Mouse (Mus musculus) neutrophil, adult 65 days (primary cell): ENCODE results near the gene Olfr1341. TPM values are rescaled to one million over a fixed set of nuclear protein-coding genes. Genes with fewer than 3 reads are reported as not detected.

Source experiments
- total RNA-seq: library from RNA; stranded (reverse); gene quantifications from 2 replicates; pipeline ENCODE4 v1.2.4, GENCODE M21; 2023

Gene Olfr1341
- total RNA-seq = not detected in 2 replicates

GRCm38 (mm10) chr4:118703223-118703622 lies at the start of gene Olfr1341:
Olfr1341 (plus strand) TSS chr4:118703523.

GRCm38 (mm10) chr4:118658652-118659051 lies 44.7 kb upstream of the Olfr1341 start, which contains the start of gene Olfr62:
Olfr62 (plus strand) TSS chr4:118658952.

GRCm38 (mm10) chr4:118692412-118692973 lies 10.8 kb upstream of the Olfr1341 start, which contains the start of gene Olfr1342:
Olfr1342 (minus strand) TSS chr4:118692756.

GRCm38 (mm10) chr4:118719838-118720237 lies 16.5 kb downstream of the Olfr1341 start, which contains the start of gene Olfr1340:
Olfr1340 (plus strand) TSS chr4:118720138.

GRCm38 (mm10) chr4:118731875-118732274 lies 28.6 kb downstream of the Olfr1341 start, which contains the start of gene Olfr1339:
Olfr1339 (plus strand) TSS chr4:118732175.

GRCm38 (mm10) chr4:118758637-118759036 lies 55.3 kb downstream of the Olfr1341 start, which contains the start of gene Olfr1338:
Olfr1338 (minus strand) TSS chr4:118758737.

Other genes starting within 250 kb of the Olfr1341 start
- gene Mpl, start 246.0 kb upstream of the Olfr1341 start, total RNA-seq = 0.29 and 1.4 TPM in 2 replicates
- gene Tie1, start 213.5 kb upstream of the Olfr1341 start, total RNA-seq = 2.7 and 3.6 TPM in 2 replicates
- gene 2610528J11Rik, start 176.5 kb upstream of the Olfr1341 start, total RNA-seq = not detected in 2 replicates
- not detected in 2 replicates for gene Tmem125, start 159.5 kb upstream of the Olfr1341 start, total RNA-seq
- 2.0 and 2.6 TPM in 2 replicates for gene Cfap57, start 82.7 kb upstream of the Olfr1341 start, total RNA-seq
- 38.9 and 53.0 TPM in 2 replicates for gene Ebna1bp2, start 82.7 kb upstream of the Olfr1341 start, total RNA-seq
- gene Olfr62, start 44.6 kb upstream of the Olfr1341 start, total RNA-seq = not detected in 2 replicates
- gene Olfr1342, start 10.8 kb upstream of the Olfr1341 start, total RNA-seq = not detected in 2 replicates
- not detected in 2 replicates for gene Olfr1340, start 16.6 kb downstream of the Olfr1341 start, total RNA-seq
- not detected in 2 replicates for gene Olfr1339, start 28.7 kb downstream of the Olfr1341 start, total RNA-seq
- gene Olfr1338, start 55.2 kb downstream of the Olfr1341 start, total RNA-seq = not detected in 2 replicates
- gene Olfr1337, start 79.1 kb downstream of the Olfr1341 start, total RNA-seq = not detected in 2 replicates
- not detected in 2 replicates for gene Olfr1335, start 106.4 kb downstream of the Olfr1341 start, total RNA-seq
- gene Olfr1333, start 132.8 kb downstream of the Olfr1341 start, total RNA-seq = not detected in 2 replicates
- not detected in 2 replicates for gene Olfr1331, start 161.1 kb downstream of the Olfr1341 start, total RNA-seq
- gene Olfr1330, start 185.1 kb downstream of the Olfr1341 start, total RNA-seq = not detected in 2 replicates
- not detected in 2 replicates for gene Olfr1329, start 213.9 kb downstream of the Olfr1341 start, total RNA-seq
- gene Olfr1328, start 235.1 kb downstream of the Olfr1341 start, total RNA-seq = not detected in 2 replicates